Mouse (Mus musculus) skeletal muscle tissue, adult 2 months (tissue): ENCODE data around the gene S100a5.

ENCODE experiments used
- DNase-seq: peaks from one replicate; pipeline ENCODE4 v3.0.0-alpha.2; 2012; ENCODE audit warnings: low read depth, low spot score

S100a5 gene

GRCm38 (mm10) chr3:90608223-90608622, at the start of gene S100a5:
S100a5 (plus strand) TSS chr3:90608523.
- no peak for DNase-seq

- DNase-seq = no peak
These were observed 48.2 kb upstream of the S100a5 start, which contains the start of gene S100a3 for GRCm38 (mm10) chr3:90560008-90560628. S100a3 (plus strand) TSS chr3:90560578.

- peak; percentile 68 for DNase-seq
These were observed 33.6 kb upstream of the S100a5 start for GRCm38 (mm10) chr3:90574691-90575090.

- peak; percentile 28 for DNase-seq
These were observed 33.0 kb upstream of the S100a5 start for GRCm38 (mm10) chr3:90575320-90575719.

GRCm38 (mm10) chr3:90576351-90577001, 31.8 kb upstream of the S100a5 start:
- no peak for DNase-seq

GRCm38 (mm10) chr3:90579433-90579832, 28.9 kb upstream of the S100a5 start:
- no peak for DNase-seq

- DNase-seq = no peak
These were observed 27.2 kb upstream of the S100a5 start for GRCm38 (mm10) chr3:90581141-90581540.

- no peak for DNase-seq
These were observed 26.2 kb upstream of the S100a5 start for GRCm38 (mm10) chr3:90582156-90582555.

- no peak for DNase-seq
These were observed 25.8 kb upstream of the S100a5 start for GRCm38 (mm10) chr3:90582556-90582955.

GRCm38 (mm10) chr3:90583893-90584292, 24.4 kb upstream of the S100a5 start:
- no peak for DNase-seq

- peak; percentile 84 for DNase-seq
These were observed 22.7 kb upstream of the S100a5 start for GRCm38 (mm10) chr3:90585595-90585994.

GRCm38 (mm10) chr3:90586016-90586643, 22.2 kb upstream of the S100a5 start:
- DNase-seq = no peak

GRCm38 (mm10) chr3:90586906-90587305, 21.4 kb upstream of the S100a5 start:
- peak; percentile 88 for DNase-seq

- peak; percentile 70 for DNase-seq
These were observed 20.8 kb upstream of the S100a5 start for GRCm38 (mm10) chr3:90587361-90588101.

GRCm38 (mm10) chr3:90589390-90589789, 18.9 kb upstream of the S100a5 start:
- DNase-seq = no peak

- DNase-seq = no peak
These were observed 18.4 kb upstream of the S100a5 start, which contains the start of gene S100a2 for GRCm38 (mm10) chr3:90589947-90590346. S100a2 (plus strand) TSS chr3:90590247.

GRCm38 (mm10) chr3:90594466-90594865, 13.9 kb upstream of the S100a5 start:
- no peak for DNase-seq

GRCm38 (mm10) chr3:90595556-90595955, 12.8 kb upstream of the S100a5 start:
- DNase-seq = no peak

- DNase-seq = no peak
These were observed 11.5 kb upstream of the S100a5 start for GRCm38 (mm10) chr3:90596810-90597209.

GRCm38 (mm10) chr3:90597736-90598135, 10.6 kb upstream of the S100a5 start:
- DNase-seq = no peak

- DNase-seq = no peak
These were observed 10.1 kb upstream of the S100a5 start for GRCm38 (mm10) chr3:90598212-90598611.

GRCm38 (mm10) chr3:90599401-90599800, 8.9 kb upstream of the S100a5 start:
- no peak for DNase-seq
